Mouse (Mus musculus) left cerebral cortex, postnatal 4 days (tissue): ENCODE data around the gene Csdc2. TPM values are rescaled to one million over a fixed set of nuclear protein-coding genes. Genes with fewer than 3 reads are reported as not detected.
"Not testable (repeated sequence)": the region's sequence is repeated elsewhere in the genome, so short reads cannot be mapped to it uniquely, and the experiment has no call there.

Experiments used
- DNase-seq: peaks from one replicate; pipeline ENCODE4 v3.0.0-alpha.2; 2022
- intact Hi-C: fragments of 180-260 bp; cut with DNase I; formaldehyde crosslinking; loops from one replicate; pipeline ENCODE4 v1.15.1; 2025
- total RNA-seq, 2 experiments: library from RNA; stranded (reverse); gene quantifications; 2 replicates each; pipeline ENCODE4 v1.2.3; 2021

The Csdc2 gene
- 100 to 1,000 TPM; 191 to 201 TPM for total RNA-seq

- DNase-seq = peak; percentile 44
- intact Hi-C loops = no loop called here
Observed at GRCm38 (mm10) chr15:81936679-81937078, at the start of gene Csdc2. TSS of gene Csdc2 (plus strand) at chr15:81936759.

- no peak for DNase-seq
- intact Hi-C loops = no loop called here
Observed at GRCm38 (mm10) chr15:81886795-81887550, 49.6 kb upstream of the Csdc2 start.

DNA sequence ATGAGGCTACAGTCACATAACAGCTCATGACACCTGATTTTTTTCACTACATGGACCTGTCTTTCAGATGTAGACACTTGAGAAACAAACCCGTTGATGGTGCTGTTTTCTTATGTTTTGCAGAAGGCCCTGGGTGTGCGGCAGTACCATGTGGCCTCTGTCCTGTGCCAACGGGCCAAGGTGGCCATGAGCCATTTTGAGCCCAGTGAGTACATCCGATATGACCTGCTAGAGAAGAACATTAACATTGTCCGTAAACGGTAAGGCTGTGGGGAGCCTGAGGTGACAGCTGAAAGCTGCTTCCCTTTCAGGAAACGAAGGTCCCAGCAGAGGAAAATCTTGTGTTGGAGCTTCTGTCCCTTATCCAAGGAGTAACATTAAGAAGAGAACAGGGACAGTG, 47.4 kb upstream of the Csdc2 start:
- intact Hi-C loops = no loop called here
- DNase-seq = no peak

- DNase-seq = no peak
- intact Hi-C loops = no loop called here
Observed at GRCm38 (mm10) chr15:81891140-81891802, 45.3 kb upstream of the Csdc2 start.

DNA sequence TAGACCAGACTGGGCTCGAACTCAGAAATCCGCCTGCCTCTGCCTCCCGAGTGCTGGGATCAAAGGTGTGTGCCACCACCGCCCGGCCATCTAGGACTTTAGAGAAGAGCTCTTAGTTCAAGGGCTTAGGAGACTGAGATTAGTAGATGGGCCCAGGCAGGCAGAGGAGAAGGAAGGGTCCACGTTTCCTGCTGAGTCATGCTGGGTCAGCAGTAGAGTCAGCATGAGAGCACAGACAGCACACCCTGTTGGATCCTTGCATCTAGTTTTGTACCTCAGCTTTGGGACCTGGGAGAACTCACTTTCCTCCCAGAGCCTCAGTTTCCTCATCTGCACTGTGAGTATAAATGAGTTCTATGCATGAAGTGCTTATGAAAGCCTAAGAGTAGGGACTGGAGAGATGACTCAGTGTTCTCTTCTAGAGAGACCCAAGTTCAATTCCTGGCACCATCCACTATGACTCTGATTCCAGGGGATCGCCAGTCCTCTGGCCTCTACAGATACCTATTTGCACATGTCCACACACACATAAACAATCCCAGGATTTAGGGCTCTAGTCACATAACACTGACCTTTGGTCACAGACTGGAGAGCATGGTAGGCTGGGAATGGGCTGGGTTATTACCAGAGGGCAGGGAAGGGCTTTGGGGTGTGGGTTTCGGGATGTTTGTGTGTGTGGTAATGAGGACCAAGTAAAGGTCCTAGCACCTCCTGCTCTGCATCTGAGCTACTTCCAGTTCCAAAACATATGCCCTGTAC, 44.6 kb upstream of the Csdc2 start:
- intact Hi-C loops = no loop called here
- DNase-seq = no peak

DNA sequence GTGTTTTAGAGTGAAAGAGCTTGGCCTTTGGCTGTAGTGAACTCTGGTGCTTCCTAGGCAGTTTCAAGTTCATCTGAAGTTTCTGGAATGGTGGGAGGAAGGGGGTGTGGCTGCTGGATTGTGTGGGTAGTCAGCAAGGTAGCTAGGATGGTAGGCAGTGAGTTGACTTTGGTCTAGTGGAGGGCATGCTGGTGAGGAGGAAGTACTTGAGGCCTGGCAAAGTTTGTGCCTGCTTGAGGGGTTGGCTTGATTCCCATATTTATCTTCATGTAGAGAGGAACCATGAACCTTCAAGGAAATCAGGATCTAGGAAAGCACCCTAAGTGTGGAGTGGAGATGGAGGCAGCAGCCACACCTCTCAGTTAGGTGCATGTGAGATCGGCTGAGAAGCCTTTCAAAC, 42.6 kb upstream of the Csdc2 start:
- intact Hi-C loops = no loop called here
- no peak for DNase-seq

- no peak for DNase-seq
Observed at GRCm38 (mm10) chr15:81896407-81896806, 40.2 kb upstream of the Csdc2 start.

DNA sequence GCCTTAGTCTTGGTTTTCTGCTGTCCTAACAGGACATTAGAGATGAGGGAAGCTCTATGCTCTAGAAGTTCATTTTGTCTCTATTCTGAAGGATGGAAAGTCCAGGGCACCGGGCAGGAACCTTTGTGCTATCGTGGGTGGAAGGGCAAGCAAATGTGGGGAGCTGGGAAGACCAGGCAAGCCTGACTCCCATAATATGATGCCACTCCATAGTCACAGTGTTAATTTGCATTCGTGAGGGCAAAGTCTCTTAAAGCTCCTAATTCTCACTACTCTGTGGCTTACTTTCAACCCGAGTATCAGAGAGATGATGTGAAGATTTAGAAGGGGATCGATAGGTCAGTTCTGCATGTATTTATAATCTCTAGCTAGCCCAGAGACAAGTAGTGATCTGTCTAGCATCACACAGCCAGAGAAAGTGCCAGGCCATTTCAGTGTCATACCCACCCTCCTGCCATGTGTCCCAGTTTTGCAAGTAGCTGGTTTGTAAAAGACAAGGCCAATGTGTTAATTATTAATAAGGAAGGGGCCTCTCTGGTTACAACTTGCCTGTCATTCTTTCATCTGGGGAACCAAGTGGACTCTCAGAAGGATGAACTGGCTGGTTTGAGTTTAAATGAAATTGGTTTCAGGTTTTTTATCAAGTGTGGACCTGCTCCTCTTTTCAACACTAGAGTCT, 38.8 kb upstream of the Csdc2 start:
- intact Hi-C loops = no loop called here
- DNase-seq = no peak

More at GRCm38 (mm10) chr15:81896407-81896806, 40.2 kb upstream of the Csdc2 start:
- intact Hi-C loops = no loop called here

DNA sequence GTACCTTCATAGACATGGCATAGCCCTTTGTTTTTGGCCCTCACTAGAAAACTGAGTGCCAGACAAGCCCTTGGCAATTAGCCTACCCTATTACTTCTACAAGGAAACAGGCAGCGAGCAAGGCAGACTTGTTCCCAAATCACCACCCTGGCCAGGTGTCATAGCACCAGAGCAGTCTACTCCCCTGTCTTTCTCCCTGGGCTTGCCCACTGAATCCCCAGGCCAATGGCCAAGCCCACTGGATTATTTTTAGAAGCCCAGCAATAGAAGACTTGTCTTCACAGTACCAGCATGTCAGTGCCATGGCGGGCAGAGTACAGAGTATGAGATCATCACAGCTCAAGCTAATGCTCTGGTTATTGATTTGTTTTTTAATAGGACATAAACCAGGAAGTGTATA, 37.8 kb upstream of the Csdc2 start:
- DNase-seq = no peak
- intact Hi-C loops = no loop called here

GRCm38 (mm10) chr15:81904939-81905338, 31.6 kb upstream of the Csdc2 start:
- intact Hi-C loops = loop anchor here (10.0 kb wide), 1 partner anchor 70 kb away; no protein-coding TSS in a partner anchor
- peak; percentile 81 for DNase-seq

DNA sequence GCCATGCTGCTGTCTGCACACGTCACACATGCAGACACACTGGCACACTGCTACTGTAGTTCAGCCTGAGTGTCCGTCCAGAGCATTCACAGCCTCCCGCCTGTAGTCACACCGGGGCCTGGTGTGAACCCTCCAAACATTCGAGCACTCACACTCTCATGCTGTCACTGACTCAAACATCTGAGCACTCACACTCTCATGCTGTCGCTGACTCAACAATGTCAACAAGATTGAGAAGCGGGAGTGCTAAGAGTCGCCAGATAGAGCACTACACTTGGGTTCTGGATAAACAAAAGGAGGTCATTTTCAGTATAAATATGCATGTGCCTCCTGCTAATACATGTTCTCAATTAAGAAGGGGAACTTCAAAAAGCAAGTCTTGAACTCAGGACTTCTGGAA, 28.6 kb upstream of the Csdc2 start:
- no peak for DNase-seq
- intact Hi-C loops = loop anchor here (10.0 kb wide), 1 partner anchor 73 kb away; no protein-coding TSS in a partner anchor

- intact Hi-C loops = loop anchor here (10.0 kb wide), 1 partner anchor 74 kb away; no protein-coding TSS in a partner anchor
- not testable (repeated sequence) for DNase-seq
Observed at GRCm38 (mm10) chr15:81908767-81909166, 27.8 kb upstream of the Csdc2 start.

GRCm38 (mm10) chr15:81912498-81912897, 24.1 kb upstream of the Csdc2 start:
- intact Hi-C loops = no loop called here
- DNase-seq = no peak

GRCm38 (mm10) chr15:81914668-81915067, 21.9 kb upstream of the Csdc2 start:
- no peak for DNase-seq
- intact Hi-C loops = no loop called here

GRCm38 (mm10) chr15:81915663-81916062, 20.9 kb upstream of the Csdc2 start:
- intact Hi-C loops = no loop called here
- no peak for DNase-seq

- intact Hi-C loops = no loop called here
Observed at GRCm38 (mm10) chr15:81917201-81917600, 19.4 kb upstream of the Csdc2 start.

DNA sequence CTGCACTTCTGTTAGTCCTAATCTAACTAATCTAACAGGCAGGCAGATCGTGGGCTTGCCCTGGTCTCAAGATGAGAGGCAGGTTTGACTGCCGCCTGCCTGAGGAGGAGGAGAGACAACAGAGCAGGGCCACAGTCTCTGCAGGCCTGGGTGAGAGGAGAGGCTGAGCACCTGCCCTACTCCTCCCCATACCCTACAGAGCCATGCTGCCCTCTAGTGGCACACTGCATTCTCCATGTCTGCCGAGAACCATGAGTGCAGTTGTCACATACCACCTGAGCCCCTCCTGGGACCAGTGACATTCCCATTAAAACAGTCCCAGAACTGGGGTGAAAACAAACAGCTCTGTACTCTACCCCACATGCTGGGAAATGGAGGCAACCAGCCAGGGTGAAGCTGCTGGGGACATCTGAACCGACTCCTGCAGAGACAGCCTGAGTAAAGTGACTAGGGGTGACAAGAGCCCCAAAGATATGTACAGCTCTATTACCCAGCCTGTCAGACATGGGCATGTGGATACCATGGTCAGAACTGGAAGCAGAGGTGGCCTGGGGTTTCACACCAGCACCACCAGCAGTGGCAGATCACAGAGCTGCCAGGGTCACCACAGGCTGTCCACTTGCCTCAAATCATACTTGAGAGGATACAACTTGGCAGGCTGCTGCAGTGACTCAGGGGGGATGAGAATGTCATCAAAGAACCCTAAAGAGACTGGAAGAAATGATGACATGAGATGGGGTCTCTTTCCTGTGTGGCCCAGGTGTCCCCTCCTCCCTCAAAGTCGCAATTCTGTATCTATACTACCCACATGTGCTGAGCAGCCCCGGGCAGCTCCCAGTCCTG, 18.7 kb upstream of the Csdc2 start:
- DNase-seq = peak; percentile 75
- intact Hi-C loops = no loop called here

More at GRCm38 (mm10) chr15:81917201-81917600, 19.4 kb upstream of the Csdc2 start:
- DNase-seq = no peak

DNA sequence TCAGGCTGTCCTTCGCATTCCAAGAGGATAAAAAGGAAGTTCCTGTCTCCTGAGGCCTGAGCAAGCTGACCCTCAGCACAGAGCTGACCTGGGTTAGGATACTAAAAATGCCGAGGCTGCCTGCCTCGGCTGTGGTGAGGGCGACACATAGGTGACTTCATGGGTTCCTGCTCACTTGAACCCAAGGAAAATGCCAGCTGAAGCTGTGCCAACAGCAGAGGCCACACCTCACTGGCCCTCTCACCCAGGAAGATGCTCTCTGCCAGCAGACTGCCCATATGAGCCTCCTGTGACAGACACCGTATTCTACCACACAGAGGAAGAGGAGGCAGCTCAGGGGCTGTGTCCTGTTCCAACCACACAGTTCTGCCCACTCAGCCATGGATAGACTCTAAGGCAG, 17.5 kb upstream of the Csdc2 start:
- no peak for DNase-seq
- intact Hi-C loops = no loop called here

DNA sequence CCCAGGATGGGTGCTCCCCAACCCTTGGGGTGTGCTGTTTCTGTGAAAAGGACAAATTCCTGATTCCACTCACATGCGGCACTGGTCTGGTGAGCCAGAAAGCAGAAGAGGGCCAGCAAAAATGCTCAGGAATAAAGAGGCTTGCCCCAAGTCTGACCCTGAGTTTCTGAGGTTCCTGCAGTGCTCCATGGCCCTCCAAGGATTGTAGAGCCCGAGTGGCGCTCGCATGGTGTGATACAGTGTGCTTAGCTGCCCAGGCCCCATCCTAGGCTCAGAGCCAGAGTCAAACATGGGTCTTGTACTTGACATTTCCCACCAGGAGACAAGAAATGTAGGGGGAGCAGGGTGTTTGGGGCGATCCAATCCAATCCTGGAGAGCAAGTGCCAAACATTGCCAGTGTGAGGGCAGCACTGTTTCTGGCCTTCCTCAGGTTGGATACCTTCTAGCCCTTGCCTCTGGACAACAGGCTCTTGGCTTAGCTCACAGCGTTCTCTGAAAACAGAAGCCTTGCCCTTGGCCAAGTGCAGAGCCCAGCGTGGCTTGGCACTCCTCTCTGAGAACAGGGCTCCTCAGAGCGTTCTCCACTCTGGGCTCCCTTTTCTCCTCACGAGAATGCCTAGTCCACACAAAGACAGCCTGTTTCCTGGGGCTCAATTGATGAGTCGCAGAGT, 15.9 kb upstream of the Csdc2 start:
- intact Hi-C loops = no loop called here
- DNase-seq = peak; percentile 55
